Mouse (Mus musculus) bone marrow, adult 2 months (tissue): Measurements from ENCODE around the gene Ppil1.
A peak's percentile ranks its signal among the peaks of the same experiment; 100 is the strongest.

ENCODE experiments used
- CTCF ChIP-seq: fragments of 200-500 bp; IDR thresholded peaks from 2 replicates; pipeline ENCODE4 v1.5.1; 2011; ENCODE audit warnings: low read length, control low read depth; ENCODE audit not compliant: control insufficient read depth, insufficient read depth
- POLR2A ChIP-seq: fragments of 200-500 bp; IDR thresholded peaks from 2 replicates; pipeline ENCODE4 v1.6.1; 2011; ENCODE audit warnings: low read depth, mild to moderate bottlenecking, control low read depth, low read length, borderline replicate concordance; ENCODE audit not compliant: control insufficient read depth

GRCm38 (mm10) chr17:29263840-29264633 is at the start of gene Ppil1:
- TF ChIP-seq CTCF (no peak), POLR2A (peak; percentile 72; the same call in 1 of the 2 replicates)
